Mouse (Mus musculus): ENCODE measurements around the gene Doc2b.

DNA sequence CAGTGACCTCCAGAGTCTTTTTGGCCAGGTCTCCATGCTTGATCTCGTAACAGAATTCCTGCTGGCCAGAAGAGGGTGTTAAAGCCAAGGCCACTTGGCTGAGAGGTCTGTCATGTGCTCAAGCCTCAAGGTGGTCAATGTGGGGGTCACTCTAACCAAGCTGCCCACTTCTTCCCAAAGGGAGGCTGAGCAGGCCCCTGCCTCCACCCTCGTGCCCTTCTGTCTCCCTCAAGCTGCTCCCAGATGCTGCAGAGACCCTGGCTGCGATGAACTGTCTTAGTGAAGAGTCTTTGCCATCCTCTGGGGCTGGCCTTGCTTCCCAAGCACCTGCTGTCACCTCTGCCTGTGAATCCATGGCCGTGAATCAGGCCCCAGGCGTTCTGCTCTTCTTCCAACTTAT is 23.3 kb downstream of the Doc2b start:
- TF ChIP-seq CTCF (IDR thresholded peaks at IDR 0.05; ENCODE audit: borderline replicate concordance, control insufficient read depth, extremely low read depth, insufficient read depth, low read length, poor library complexity) (no peak), POLR2A (IDR thresholded peaks at IDR 0.05; ENCODE audit: control insufficient read depth, extremely low read depth, insufficient read depth, low read length, poor library complexity) (no peak)

Data from thymus, adult 2 months (tissue).